Mouse (Mus musculus): Measurements from ENCODE around the gene Zfp526. TPM values are rescaled to one million over a fixed set of nuclear protein-coding genes. Genes with fewer than 3 reads are reported as not detected.

Gene Zfp526
- polyA plus RNA-seq, 1 experiment from 2014 or later, result 4.0 TPM

DNA sequence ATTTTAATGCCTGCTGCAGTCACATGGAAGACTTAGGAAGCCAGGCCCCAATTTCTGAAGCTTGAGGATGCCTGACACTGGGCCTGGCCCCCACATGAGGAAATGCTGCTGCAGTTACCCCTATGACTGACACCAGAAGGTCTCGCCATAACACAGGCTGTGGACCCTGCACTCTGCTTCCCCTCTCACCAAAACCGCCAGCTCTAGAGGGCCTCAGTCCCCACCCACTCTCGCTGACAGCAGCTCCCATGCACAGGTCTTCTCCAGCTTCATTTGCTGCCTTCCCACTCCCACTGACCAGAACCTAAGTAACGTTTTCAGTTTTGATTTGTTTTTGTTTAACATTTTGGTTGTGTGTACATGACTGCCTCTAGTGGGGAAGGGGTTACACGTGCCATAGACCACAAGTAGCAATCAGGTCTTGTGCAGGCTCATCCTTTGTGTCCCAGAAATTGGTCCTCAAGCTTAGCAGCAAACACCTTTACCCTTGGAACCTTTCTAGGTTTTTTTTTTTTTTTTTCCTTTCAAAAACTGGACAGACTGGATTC lies 10.9 kb downstream of the Zfp526 start:
- 67% methylated on average over 5 of the region's 5 CpGs for WGBS
- DNase-seq (ENCODE audit: low spot score) (no peak), ATAC-seq (replicated peaks; ENCODE audit: low FRiP score) (no peak)
- Histone ChIP-seq H3K9ac (ENCODE audit: low read depth, low read length) (no peak overlapping the region), H3K4me1 (replicated peaks; ENCODE audit: control insufficient read depth, insufficient read depth, low read length) (peaks cover 13% of the 10 kb centered on the region), H3K4me3 (ENCODE audit: low read depth, low read length) (no peak overlapping the region), H3K27ac (ENCODE audit: low read depth, low read length) (no peak overlapping the region), H3K27me3 (replicated peaks; ENCODE audit: control insufficient read depth, insufficient read depth, low read length) (no peaks in the 10 kb centered on the region), H3K36me3 (ENCODE audit: control insufficient read depth, insufficient read depth, low read length) (peaks cover 64% of the 10 kb centered on the region), H3K4me2 (no peak overlapping the region), H3K9me3 (ENCODE audit: control insufficient read depth, low read length) (no peaks in the 10 kb centered on the region)

GRCm38 (mm10) chr7:25233061-25233460 lies 11.8 kb downstream of the Zfp526 start:
- Histone ChIP-seq H3K9me3 (ENCODE audit: control insufficient read depth, low read length) (no peaks in the 10 kb centered on the region), H3K9ac (ENCODE audit: low read depth, low read length) (no peak overlapping the region), H3K4me2 (no peak overlapping the region), H3K27ac (ENCODE audit: low read depth, low read length) (no peak overlapping the region), H3K4me3 (ENCODE audit: low read depth, low read length) (no peak overlapping the region), H3K27me3 (replicated peaks; ENCODE audit: control insufficient read depth, insufficient read depth, low read length) (no peaks in the 10 kb centered on the region), H3K36me3 (ENCODE audit: control insufficient read depth, insufficient read depth, low read length) (peaks cover 57% of the 10 kb centered on the region), H3K4me1 (replicated peaks; ENCODE audit: control insufficient read depth, insufficient read depth, low read length) (peaks cover 13% of the 10 kb centered on the region)
- 72% methylated on average over 2 of the region's 2 CpGs for WGBS
- DNase-seq (ENCODE audit: low spot score) (no peak), ATAC-seq (replicated peaks; ENCODE audit: low FRiP score) (no peak)

DNA sequence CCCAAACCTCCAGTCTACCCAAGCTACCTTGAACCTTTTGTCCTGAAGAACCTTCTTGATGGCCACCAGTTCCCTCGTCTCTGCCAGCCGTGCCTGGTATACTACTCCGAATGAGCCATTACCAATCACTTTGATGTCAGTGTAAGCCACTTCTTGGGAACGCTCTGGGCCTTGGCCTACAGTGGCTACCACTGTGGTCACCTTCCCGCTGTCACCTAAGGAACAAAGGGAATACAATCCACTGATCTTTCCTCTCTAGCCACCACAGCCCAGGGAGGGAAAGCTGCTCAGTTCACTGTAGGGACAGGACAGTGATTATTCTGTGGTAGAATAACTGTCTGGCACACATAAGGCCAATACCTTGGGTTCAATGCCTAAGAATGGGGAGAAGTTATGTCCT lies 14.3 kb downstream of the Zfp526 start:
- no peaks in the 10 kb centered on the region for H3K27me3 ChIP-seq (replicated peaks; ENCODE audit: control insufficient read depth, insufficient read depth, low read length)
- peak overlapping the region; percentile 99 for H3K9ac ChIP-seq (ENCODE audit: low read depth, low read length)
- H3K4me2 ChIP-seq, result peak overlapping the region; percentile 97
- WGBS, result 92% methylated on average over 5 of the region's 5 CpGs
- no peaks in the 10 kb centered on the region for H3K9me3 ChIP-seq (ENCODE audit: control insufficient read depth, low read length)
- peaks cover 37% of the 10 kb centered on the region for H3K36me3 ChIP-seq (ENCODE audit: control insufficient read depth, insufficient read depth, low read length)
- ATAC-seq (replicated peaks; ENCODE audit: low FRiP score) (no peak), DNase-seq (ENCODE audit: low spot score) (no peak)
- no peak overlapping the region for H3K4me3 ChIP-seq (ENCODE audit: low read depth, low read length)
- no peak overlapping the region for H3K27ac ChIP-seq (ENCODE audit: low read depth, low read length)
- H3K4me1 ChIP-seq (replicated peaks; ENCODE audit: control insufficient read depth, insufficient read depth, low read length), result peaks cover 17% of the 10 kb centered on the region

GRCm38 (mm10) chr7:25237249-25238014 lies 16.2 kb downstream of the Zfp526 start, which contains the start of gene Gsk3a:
TSS of gene Gsk3a (minus strand) at chr7:25237851.
- DNase-seq (ENCODE audit: low spot score) (no peak), ATAC-seq (replicated peaks; ENCODE audit: low FRiP score) (peak; percentile 83)
- WGBS, result under 1% methylated on average over 69 of the region's 76 CpGs
- Histone ChIP-seq H3K36me3 (ENCODE audit: control insufficient read depth, insufficient read depth, low read length) (peaks cover 20% of the 10 kb centered on the region), H3K27me3 (replicated peaks; ENCODE audit: control insufficient read depth, insufficient read depth, low read length) (no peaks in the 10 kb centered on the region), H3K9me3 (ENCODE audit: control insufficient read depth, low read length) (no peaks in the 10 kb centered on the region), H3K4me3 (ENCODE audit: low read depth, low read length) (peak within 1 kb of the TSS; percentile 99), H3K4me1 (replicated peaks; ENCODE audit: control insufficient read depth, insufficient read depth, low read length) (peaks cover 17% of the 10 kb centered on the region), H3K9ac (ENCODE audit: low read depth, low read length) (peak within 1 kb of the TSS; percentile 99), H3K4me2 (peak within 1 kb of the TSS; percentile 97), H3K27ac (ENCODE audit: low read depth, low read length) (peak within 1 kb of the TSS; percentile 63)

GRCm38 (mm10) chr7:25238015-25238706 lies 16.9 kb downstream of the Zfp526 start:
- Histone ChIP-seq H3K4me3 (ENCODE audit: low read depth, low read length) (peak overlapping the region; percentile 99), H3K4me1 (replicated peaks; ENCODE audit: control insufficient read depth, insufficient read depth, low read length) (peaks cover 17% of the 10 kb centered on the region), H3K36me3 (ENCODE audit: control insufficient read depth, insufficient read depth, low read length) (peaks cover 19% of the 10 kb centered on the region), H3K4me2 (peak overlapping the region; percentile 97), H3K27me3 (replicated peaks; ENCODE audit: control insufficient read depth, insufficient read depth, low read length) (no peaks in the 10 kb centered on the region), H3K9me3 (ENCODE audit: control insufficient read depth, low read length) (no peaks in the 10 kb centered on the region), H3K9ac (ENCODE audit: low read depth, low read length) (peak overlapping the region; percentile 99), H3K27ac (ENCODE audit: low read depth, low read length) (peak overlapping the region; percentile 63)
- under 1% methylated on average over 23 of the region's 23 CpGs for WGBS
- peak; percentile 95 for DNase-seq (ENCODE audit: low spot score)
- ATAC-seq (replicated peaks; ENCODE audit: low FRiP score), result peak; percentile 88

- Histone ChIP-seq H3K9ac (ENCODE audit: low read depth, low read length) (peak overlapping the region; percentile 71), H3K4me2 (peak overlapping the region; percentile 97), H3K9me3 (ENCODE audit: control insufficient read depth, low read length) (no peaks in the 10 kb centered on the region), H3K36me3 (ENCODE audit: control insufficient read depth, insufficient read depth, low read length) (peaks cover 20% of the 10 kb centered on the region), H3K27me3 (replicated peaks; ENCODE audit: control insufficient read depth, insufficient read depth, low read length) (no peaks in the 10 kb centered on the region), H3K4me1 (replicated peaks; ENCODE audit: control insufficient read depth, insufficient read depth, low read length) (peaks cover 17% of the 10 kb centered on the region), H3K27ac (ENCODE audit: low read depth, low read length) (peak overlapping the region; percentile 63), H3K4me3 (ENCODE audit: low read depth, low read length) (peak overlapping the region; percentile 99)
- DNase-seq (ENCODE audit: low spot score) (peak; percentile 74), ATAC-seq (replicated peaks; ENCODE audit: low FRiP score) (peak; percentile 58)
- WGBS, result 4% methylated on average over 30 of the region's 30 CpGs
Measured at GRCm38 (mm10) chr7:25238829-25239623, 17.8 kb downstream of the Zfp526 start.

GRCm38 (mm10) chr7:25240631-25241030 lies 19.4 kb downstream of the Zfp526 start:
- no peak overlapping the region for H3K4me3 ChIP-seq (ENCODE audit: low read depth, low read length)
- H3K9me3 ChIP-seq (ENCODE audit: control insufficient read depth, low read length), result no peaks in the 10 kb centered on the region
- H3K9ac ChIP-seq (ENCODE audit: low read depth, low read length), result no peak overlapping the region
- DNase-seq (ENCODE audit: low spot score) (no peak), ATAC-seq (replicated peaks; ENCODE audit: low FRiP score) (no peak)
- peaks cover 18% of the 10 kb centered on the region for H3K36me3 ChIP-seq (ENCODE audit: control insufficient read depth, insufficient read depth, low read length)
- H3K4me2 ChIP-seq, result no peak overlapping the region
- H3K27ac ChIP-seq (ENCODE audit: low read depth, low read length), result no peak overlapping the region
- peaks cover 15% of the 10 kb centered on the region for H3K4me1 ChIP-seq (replicated peaks; ENCODE audit: control insufficient read depth, insufficient read depth, low read length)
- H3K27me3 ChIP-seq (replicated peaks; ENCODE audit: control insufficient read depth, insufficient read depth, low read length), result no peaks in the 10 kb centered on the region
- WGBS, result 78% methylated on average over 7 of the region's 7 CpGs

DNA sequence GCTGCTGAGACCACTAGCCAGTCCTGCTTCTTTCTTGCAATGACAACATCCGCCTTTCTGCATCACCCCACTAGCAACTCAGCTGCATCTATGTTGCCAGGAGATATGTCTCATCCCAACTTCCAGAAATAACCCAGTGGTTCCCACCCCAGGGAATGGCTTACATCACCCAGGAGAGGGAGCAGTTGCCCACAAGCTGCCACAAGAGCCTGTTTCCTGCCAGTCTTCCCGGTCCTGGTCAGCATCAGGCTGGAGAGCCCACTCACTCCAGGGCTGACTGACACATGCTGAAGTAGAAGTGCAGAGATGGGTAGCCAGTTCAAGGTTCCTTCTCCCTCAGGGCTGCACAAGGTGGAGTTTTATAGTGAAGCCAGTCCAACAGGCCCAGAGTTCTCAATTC lies 19.8 kb downstream of the Zfp526 start:
- 34% methylated on average over 2 of the region's 2 CpGs for WGBS
- H3K27me3 ChIP-seq (replicated peaks; ENCODE audit: control insufficient read depth, insufficient read depth, low read length), result no peaks in the 10 kb centered on the region
- H3K9me3 ChIP-seq (ENCODE audit: control insufficient read depth, low read length), result no peaks in the 10 kb centered on the region
- peak overlapping the region; percentile 32; the same call in 1 of the 2 replicates for H3K27ac ChIP-seq (ENCODE audit: low read depth, low read length)
- ATAC-seq (replicated peaks; ENCODE audit: low FRiP score) (no peak), DNase-seq (ENCODE audit: low spot score) (no peak)
- no peak overlapping the region for H3K9ac ChIP-seq (ENCODE audit: low read depth, low read length)
- H3K4me2 ChIP-seq, result no peak overlapping the region
- H3K4me3 ChIP-seq (ENCODE audit: low read depth, low read length), result no peak overlapping the region
- peaks cover 21% of the 10 kb centered on the region for H3K36me3 ChIP-seq (ENCODE audit: control insufficient read depth, insufficient read depth, low read length)
- peaks cover 12% of the 10 kb centered on the region for H3K4me1 ChIP-seq (replicated peaks; ENCODE audit: control insufficient read depth, insufficient read depth, low read length)

Measured in liver, embryonic 11.5 days (tissue).